Mouse (Mus musculus) liver, adult 2 months (tissue): Measurements from ENCODE around the gene Epop.

Experiments
- CTCF ChIP-seq: fragments of 200-500 bp; IDR thresholded peaks from 2 replicates; pipeline ENCODE4 v1.5.1; 2011; ENCODE audit warnings: low read depth, low read length, control low read depth
- POLR2A ChIP-seq: fragments of 200-500 bp; IDR thresholded peaks from 2 replicates; pipeline ENCODE4 v1.6.1; 2011; ENCODE audit warnings: low read length, control low read depth; ENCODE audit not compliant: insufficient read depth; ENCODE audit errors: extremely low read depth

DNA sequence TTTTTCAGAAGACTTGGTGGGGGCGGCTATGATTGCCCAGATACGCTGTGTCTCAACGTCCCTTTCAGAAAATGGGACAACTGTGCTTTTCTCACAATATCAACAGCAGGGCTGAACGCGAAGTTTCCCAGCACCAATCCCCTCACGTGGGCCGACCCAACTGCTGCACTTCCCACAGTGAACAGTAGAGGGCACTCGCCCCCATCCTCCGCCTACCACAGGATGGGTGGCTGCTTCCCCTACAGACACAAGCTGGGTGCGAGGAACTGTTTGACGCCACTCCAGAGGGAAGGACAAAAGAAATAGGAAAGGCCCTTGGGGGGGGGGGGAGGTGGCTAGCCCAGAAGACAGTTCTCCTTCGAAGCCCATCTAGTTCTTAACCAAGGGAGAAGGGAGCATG lies 2.4 kb upstream of the Epop start:
- TF ChIP-seq POLR2A (no peak), CTCF (peak; percentile 99)
